In genomic region chr1:39386456-39386855, GRCm38 (mm10) we compare ENCODE assay signal across 18 mouse cellular contexts. TPM values are rescaled to one million over a fixed set of nuclear protein-coding genes. Genes with fewer than 3 reads are reported as not detected.
DNase-seq lines count a peak whose midpoint lies in the region; ATAC-seq lines count a peak whose summit lies in the region.
"Had no signal": no experiment of that assay in that cellular context is flagged by ENCODE, and none has a peak within 500 bp of the region (broad histone marks: within the 10 kb centered on the region; RNA-seq: fewer than 3 reads in every experiment).

No protein-coding gene starts in this region.

- DNase-seq in cerebellum, postnatal 10 days, result peak; percentile 69 to 70
- no peak for DNase-seq in cerebellum, adult 11 months
- peak; percentile 57 to 72 for DNase-seq in cerebellum, postnatal 25 days
- DNase-seq in cerebellum, adult 8-10 months, result no peak
- DNase-seq in midbrain, embryonic 14.5 days, result no peak
- DNase-seq: adrenal gland, adult 2 months; adrenal gland, postnatal 10 days; adrenal gland, postnatal 25 days; cerebellum, adult 11-12 months; embryo, embryonic 11 days had no signal

- no peaks in the 10 kb centered on the region for H3K4me1 ChIP-seq in midbrain, embryonic 16.5 days (ENCODE audit: control insufficient read depth, insufficient read depth, low read length)
- no peaks in the 10 kb centered on the region for H3K4me1 ChIP-seq in midbrain, embryonic 14.5 days (ENCODE audit: control insufficient read depth, insufficient read depth, low read length)
- H3K4me1 ChIP-seq: embryonic facial prominence, embryonic 13.5 days; embryonic facial prominence, embryonic 15.5 days had no signal

- 0 out of 2 replicates have a peak overlapping the region, but pooled peaks have one; percentile 25 for H3K9ac ChIP-seq in midbrain, embryonic 16.5 days (ENCODE audit: low read depth, low read length)
- H3K9ac ChIP-seq in midbrain, embryonic 14.5 days (replicated peaks; ENCODE audit: low read length), result no peak overlapping the region
- H3K9ac ChIP-seq: embryonic facial prominence, embryonic 13.5 days; embryonic facial prominence, embryonic 15.5 days; forebrain, embryonic 12.5 days had no signal

- no peak for ATAC-seq in midbrain, embryonic 16.5 days
- ATAC-seq in midbrain, embryonic 14.5 days (ENCODE audit: low FRiP score, low TSS enrichment), result no peak
- ATAC-seq: forebrain, embryonic 14.5 days; forebrain, embryonic 16.5 days had no signal

- WGBS in midbrain, embryonic 16.5 days, result 81% methylated on average over 3 of the region's 3 CpGs
- 78% methylated on average over 3 of the region's 3 CpGs for WGBS in midbrain, embryonic 14.5 days

- H3K4me2 ChIP-seq in midbrain, embryonic 16.5 days (ENCODE audit: low read length), result no peak overlapping the region
- H3K4me2 ChIP-seq in midbrain, embryonic 14.5 days (ENCODE audit: low read length), result no peak overlapping the region
- H3K4me2 ChIP-seq: embryonic facial prominence, embryonic 13.5 days; embryonic facial prominence, embryonic 15.5 days; forebrain, embryonic 12.5 days had no signal

- H3K27ac ChIP-seq in midbrain, embryonic 16.5 days (ENCODE audit: low read length), result no peak overlapping the region
- H3K27ac ChIP-seq in midbrain, embryonic 14.5 days (replicated peaks; ENCODE audit: low read depth, low read length), result no peak overlapping the region
- H3K27ac ChIP-seq: embryonic facial prominence, embryonic 13.5 days; embryonic facial prominence, embryonic 15.5 days; forebrain, embryonic 10.5 days; forebrain, embryonic 12.5 days had no signal

- H3K36me3 ChIP-seq in midbrain, embryonic 16.5 days (ENCODE audit: control insufficient read depth, insufficient read depth, low read length), result 0 out of 2 replicates have a peak, but pooled peaks cover 3% of the 10 kb centered on the region
- no peaks in the 10 kb centered on the region for H3K36me3 ChIP-seq in midbrain, embryonic 14.5 days (ENCODE audit: control insufficient read depth, insufficient read depth, low read length)
- H3K36me3 ChIP-seq: embryonic facial prominence, embryonic 13.5 days; embryonic facial prominence, embryonic 15.5 days; forebrain, embryonic 10.5 days; forebrain, embryonic 12.5 days had no signal

- no peaks in the 10 kb centered on the region for H3K9me3 ChIP-seq in midbrain, embryonic 16.5 days (replicated peaks; ENCODE audit: control insufficient read depth, low read length, poor library complexity, severe bottlenecking)
- H3K9me3 ChIP-seq in midbrain, embryonic 14.5 days (ENCODE audit: control insufficient read depth, low read length), result no peaks in the 10 kb centered on the region
- H3K9me3 ChIP-seq: embryonic facial prominence, embryonic 13.5 days; embryonic facial prominence, embryonic 15.5 days; forebrain, embryonic 10.5 days; forebrain, embryonic 12.5 days had no signal

- H3K4me3 ChIP-seq in midbrain, embryonic 16.5 days (ENCODE audit: low read depth, low read length), result no peak overlapping the region
- no peak overlapping the region for H3K4me3 ChIP-seq in midbrain, embryonic 14.5 days (replicated peaks; ENCODE audit: low read depth, low read length)
- H3K4me3 ChIP-seq: embryonic facial prominence, embryonic 13.5 days; embryonic facial prominence, embryonic 15.5 days; erythroblast, embryonic 14.5 days; forebrain, embryonic 10.5 days; forebrain, embryonic 12.5 days had no signal

- no peaks in the 10 kb centered on the region for H3K27me3 ChIP-seq in midbrain, embryonic 16.5 days (ENCODE audit: control insufficient read depth, insufficient read depth, low read depth, low read length)
- H3K27me3 ChIP-seq in midbrain, embryonic 14.5 days (ENCODE audit: control insufficient read depth, insufficient read depth, low read length), result no peaks in the 10 kb centered on the region
- H3K27me3 ChIP-seq: embryonic facial prominence, embryonic 15.5 days had no signal

RNA-seq across cellular contexts. Expression of gene Rpl31, which starts 18.8 kb away (rescaled TPM):
- polyA plus RNA-seq in midbrain, embryonic 16.5 days (2015; fragmentation: Nextera tagmentation; extraction: Ambion mirVana), result 261 and 295 TPM in 2 replicates
- polyA plus RNA-seq in midbrain, embryonic 14.5 days (2014; fragmentation: Nextera tagmentation; extraction: Ambion mirVana), result 449 and 521 TPM in 2 replicates

Comparison
In these comparisons a context has a peak if more than half of its experiments do, and no peak if none do; other contexts are left out.
1. DNase-seq: peak in cerebellum, postnatal 10 days (2 of 2) and cerebellum, postnatal 25 days (2 of 2); none in cerebellum, adult 11 months (single experiment), cerebellum, adult 8-10 months (single experiment) and midbrain, embryonic 14.5 days (single experiment).